Mouse (Mus musculus): Measurements from ENCODE around the gene Gm14443.
"Not testable (repeated sequence)": the region's sequence is repeated elsewhere in the genome, so short reads cannot be mapped to it uniquely, and the experiment has no call there.

Gene Gm14443

DNA sequence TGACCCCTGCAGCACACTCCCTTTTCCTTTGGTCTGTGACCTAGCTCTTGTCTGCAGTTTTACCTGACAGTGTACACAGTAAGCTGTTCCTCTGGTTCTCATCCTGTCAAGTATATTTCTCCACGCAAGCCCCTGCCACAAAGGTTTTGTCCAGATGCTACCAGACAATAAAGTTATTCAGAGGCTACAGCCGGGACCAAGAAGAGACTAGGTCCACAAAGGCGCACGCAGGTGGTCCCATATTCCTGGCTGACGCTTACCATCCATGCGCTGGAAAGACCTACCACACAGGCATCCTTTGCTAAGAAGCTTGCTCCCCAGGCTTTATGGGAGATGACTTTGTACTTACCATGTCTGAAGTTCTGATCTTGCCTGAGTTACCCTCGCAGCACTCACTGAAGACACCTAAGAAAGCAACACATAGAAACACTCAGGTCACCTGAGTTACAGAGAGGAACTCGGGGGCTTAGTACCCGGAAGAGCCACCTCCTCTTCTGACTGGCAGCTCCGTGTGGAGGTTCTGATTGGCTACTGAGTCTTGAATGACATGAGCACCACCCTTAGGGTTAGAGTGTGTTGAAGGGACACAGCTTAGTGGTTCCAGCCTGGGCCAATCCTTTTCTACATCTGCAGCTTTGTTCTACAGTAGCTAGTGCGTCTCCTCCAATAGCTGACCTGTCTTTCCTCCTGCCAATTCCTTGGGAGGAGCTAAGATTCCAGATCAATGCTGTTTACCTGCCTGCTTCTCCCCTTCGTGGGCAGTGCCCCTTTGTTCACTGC lies at the start of gene Gm14443:
TSS of gene Gm14443 (minus strand) at position 471 of the 780 bp plus-strand sequence.
- DNase-seq (ENCODE audit: low read depth, low spot score): not testable (repeated sequence)

- not testable (repeated sequence) for DNase-seq (ENCODE audit: low read depth, low spot score)
These were observed 31.1 kb upstream of the Gm14443 start, which contains the start of gene Gm14391 for GRCm38 (mm10) chr2:175206732-175207131. Gene Gm14391 (minus strand): TSS chr2:175206917.

DNA sequence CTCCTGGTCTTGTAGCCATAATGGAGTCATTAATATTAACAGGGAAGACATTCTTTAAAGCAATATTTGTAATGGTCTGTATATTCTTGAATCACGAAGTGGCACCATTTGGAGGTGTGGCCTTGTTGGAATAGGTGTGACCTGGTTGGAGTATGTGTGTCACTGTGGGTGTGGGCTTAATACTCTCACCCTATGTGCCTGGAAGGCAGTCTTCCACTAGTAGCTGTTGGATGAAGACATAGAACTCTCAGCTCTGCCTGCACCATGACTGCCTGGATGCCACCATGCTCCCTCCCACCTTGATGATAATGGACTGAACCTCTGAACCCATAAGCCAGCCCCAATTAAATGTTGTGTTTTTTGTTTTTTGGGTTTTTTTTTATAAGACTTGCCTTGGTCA lies 3.3 kb upstream of the Gm14443 start:
- DNase-seq (ENCODE audit: low read depth, low spot score): not testable (repeated sequence)

GRCm38 (mm10) chr2:175176312-175176711 lies 641 bp upstream of the Gm14443 start:
- no peak for DNase-seq (ENCODE audit: low read depth, low spot score)

GRCm38 (mm10) chr2:175174058-175174457 lies 1.6 kb downstream of the Gm14443 start:
- DNase-seq (ENCODE audit: low read depth, low spot score): not testable (repeated sequence)

GRCm38 (mm10) chr2:175172906-175173595 lies 2.6 kb downstream of the Gm14443 start:
- not testable (repeated sequence) for DNase-seq (ENCODE audit: low read depth, low spot score)

GRCm38 (mm10) chr2:175172123-175172522 lies 3.5 kb downstream of the Gm14443 start:
- no peak for DNase-seq (ENCODE audit: low read depth, low spot score)

DNA sequence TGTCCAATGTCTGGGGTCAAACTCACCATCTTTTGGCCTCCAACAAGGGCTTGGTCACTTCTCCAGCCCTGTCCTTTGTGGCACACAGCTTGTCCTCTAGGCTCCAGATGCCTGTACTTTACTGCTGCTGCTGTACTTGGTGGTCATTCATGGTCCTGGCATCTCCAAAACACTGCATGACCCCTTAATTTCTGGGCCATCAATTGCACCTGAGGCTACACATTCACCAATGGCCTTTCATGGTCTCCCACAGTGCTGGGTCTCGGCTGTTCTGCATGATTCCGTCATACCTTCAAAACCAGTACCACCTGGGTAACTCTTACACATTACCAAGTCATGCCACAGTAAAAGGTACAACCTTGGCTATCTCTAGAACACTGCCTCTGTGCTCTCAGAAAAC lies 8.8 kb downstream of the Gm14443 start:
- DNase-seq (ENCODE audit: low read depth, low spot score): not testable (repeated sequence)

DNA sequence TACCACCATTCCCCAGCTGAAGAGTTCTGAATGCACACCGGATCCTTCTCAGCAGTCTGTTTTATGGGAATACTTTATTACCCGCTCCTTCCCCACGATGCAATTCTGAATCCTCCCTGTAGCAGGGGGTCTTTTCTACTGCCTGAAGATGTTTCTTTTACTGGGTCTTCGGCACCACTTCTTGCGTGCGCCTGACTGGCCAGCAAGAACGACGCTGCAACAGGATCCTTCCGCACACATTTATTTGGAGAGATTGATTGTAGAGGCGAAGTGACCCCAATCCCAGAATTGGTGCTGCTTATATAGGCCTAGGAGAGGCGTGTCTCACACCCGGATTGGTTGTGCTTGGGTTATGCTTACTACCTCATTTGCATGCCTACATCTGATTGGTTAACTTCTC lies 10.6 kb downstream of the Gm14443 start:
- not testable (repeated sequence) for DNase-seq (ENCODE audit: low read depth, low spot score)

- not testable (repeated sequence) for DNase-seq (ENCODE audit: low read depth, low spot score)
These were observed 14.2 kb downstream of the Gm14443 start for GRCm38 (mm10) chr2:175161438-175161837.

- DNase-seq (ENCODE audit: low read depth, low spot score): no peak
These were observed 17.0 kb downstream of the Gm14443 start for GRCm38 (mm10) chr2:175158642-175159041.

DNA sequence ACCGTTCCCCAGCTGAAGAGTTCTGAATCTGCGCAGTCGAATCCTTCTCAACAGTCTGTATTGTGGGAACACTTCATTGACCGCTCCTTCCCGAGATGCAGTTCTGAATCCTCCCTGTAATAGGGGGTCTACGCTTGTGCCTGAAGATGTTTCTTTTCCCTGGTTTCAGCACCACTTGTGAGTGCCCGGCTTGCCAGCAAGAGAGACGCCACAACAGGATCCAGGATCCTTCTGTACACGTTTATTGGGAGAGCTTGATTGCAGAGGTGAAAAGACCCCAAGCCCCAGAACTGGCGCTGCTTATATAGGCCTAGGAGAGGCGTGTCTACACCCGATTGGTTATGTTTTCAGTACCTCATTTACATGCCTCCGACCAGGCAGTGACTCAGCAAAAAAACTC lies 19.0 kb downstream of the Gm14443 start:
- no peak for DNase-seq (ENCODE audit: low read depth, low spot score)

DNA sequence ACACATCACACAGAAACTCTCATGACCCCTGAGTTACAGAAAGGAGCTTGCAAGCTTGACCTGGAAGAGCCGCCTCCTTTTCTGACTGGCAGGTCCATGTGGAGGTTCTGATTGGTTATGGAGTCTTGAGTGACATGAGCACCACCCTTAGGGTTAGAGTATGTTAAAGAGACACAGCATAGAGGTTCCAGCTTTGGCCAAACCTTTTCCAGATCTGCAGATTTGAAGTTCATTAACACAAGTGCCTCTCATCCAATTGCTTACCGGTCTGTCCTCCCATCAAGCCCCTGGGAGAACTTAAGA lies 33.7 kb downstream of the Gm14443 start, which contains the start of gene Gm14399:
TSS of gene Gm14399 (minus strand) at position 20 of the 303 bp plus-strand sequence.
- DNase-seq (ENCODE audit: low read depth, low spot score): not testable (repeated sequence)

- not testable (repeated sequence) for DNase-seq (ENCODE audit: low read depth, low spot score)
These were observed 34.3 kb downstream of the Gm14443 start for GRCm38 (mm10) chr2:175141118-175141992.

DNA sequence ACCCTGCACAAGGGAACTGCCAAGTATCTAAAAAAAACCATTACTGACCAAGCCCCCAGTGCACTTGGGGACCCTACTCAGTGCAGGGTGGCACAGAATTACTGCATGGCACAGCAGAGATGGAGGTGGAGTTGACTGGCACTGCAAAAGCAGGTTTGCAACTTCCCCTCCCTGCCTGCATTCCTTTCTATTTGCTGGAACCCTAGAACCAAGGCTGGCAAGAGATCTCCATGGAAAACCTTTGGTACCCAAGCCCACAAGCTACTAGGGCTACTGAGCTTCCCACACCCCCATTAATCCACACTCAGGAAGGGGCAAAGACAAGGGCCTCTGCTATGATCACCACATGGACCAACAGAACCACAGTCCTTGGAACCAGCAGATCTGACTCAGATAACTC lies 35.0 kb downstream of the Gm14443 start:
- DNase-seq (ENCODE audit: low read depth, low spot score): not testable (repeated sequence)

Data from embryo, embryonic 11.5 days (tissue).